Mouse (Mus musculus): ENCODE data around the gene Fam196b. TPM values are rescaled to one million over a fixed set of nuclear protein-coding genes. Genes with fewer than 3 reads are reported as not detected.

Fam196b gene
- polyA plus RNA-seq, 1 experiment from 2014 or later, result 1.3 TPM

GRCm38 (mm10) chr11:34389261-34390116 is 74.9 kb downstream of the Fam196b start:
- Histone ChIP-seq H3K36me3 (no peaks in the 10 kb centered on the region), H3K9me3 (no peaks in the 10 kb centered on the region), H3K4me3 (no peak overlapping the region), H3K27ac (no peak overlapping the region), H3K27me3 (ENCODE audit: insufficient read depth, poor library complexity, severe bottlenecking) (no peaks in the 10 kb centered on the region), H3K4me1 (replicated peaks) (no peaks in the 10 kb centered on the region; the same call in 1 of the 2 replicates)
- no peak for DNase-seq (ENCODE audit: low spot score)
- 86% methylated on average over 6 of the region's 6 CpGs for WGBS

- H3K4me1 ChIP-seq (replicated peaks), result no peaks in the 10 kb centered on the region; the same call in 1 of the 2 replicates
- WGBS, result 63% methylated on average over 4 of the region's 4 CpGs
- H3K9me3 ChIP-seq, result no peaks in the 10 kb centered on the region
- DNase-seq (ENCODE audit: low spot score), result no peak
- H3K36me3 ChIP-seq, result no peaks in the 10 kb centered on the region
- H3K27ac ChIP-seq, result no peak overlapping the region
- H3K4me3 ChIP-seq, result no peak overlapping the region
- no peaks in the 10 kb centered on the region for H3K27me3 ChIP-seq (ENCODE audit: insufficient read depth, poor library complexity, severe bottlenecking)
Measured at GRCm38 (mm10) chr11:34392105-34392504, 77.5 kb downstream of the Fam196b start.

- H3K27ac ChIP-seq, result no peak overlapping the region
- H3K4me1 ChIP-seq (replicated peaks), result no peaks in the 10 kb centered on the region
- H3K27me3 ChIP-seq (ENCODE audit: insufficient read depth, poor library complexity, severe bottlenecking), result no peaks in the 10 kb centered on the region
- DNase-seq (ENCODE audit: low spot score), result no peak
- H3K4me3 ChIP-seq, result no peak overlapping the region
- H3K36me3 ChIP-seq, result no peaks in the 10 kb centered on the region
- 90% methylated on average over 3 of the region's 3 CpGs for WGBS
- no peaks in the 10 kb centered on the region for H3K9me3 ChIP-seq
Measured at GRCm38 (mm10) chr11:34395802-34396201, 81.2 kb downstream of the Fam196b start.

- Histone ChIP-seq H3K36me3 (no peaks in the 10 kb centered on the region), H3K4me1 (replicated peaks) (no peaks in the 10 kb centered on the region), H3K27me3 (ENCODE audit: insufficient read depth, poor library complexity, severe bottlenecking) (no peaks in the 10 kb centered on the region), H3K9me3 (no peaks in the 10 kb centered on the region), H3K27ac (no peak overlapping the region), H3K4me3 (no peak overlapping the region)
- no peak for DNase-seq (ENCODE audit: low spot score)
- WGBS, result 93% methylated on average over 5 of the region's 5 CpGs
Measured at GRCm38 (mm10) chr11:34397661-34398060, 83.0 kb downstream of the Fam196b start.

GRCm38 (mm10) chr11:34398555-34398954 is 83.9 kb downstream of the Fam196b start:
- no peak for DNase-seq (ENCODE audit: low spot score)
- H3K9me3 ChIP-seq, result no peaks in the 10 kb centered on the region
- no peak overlapping the region for H3K27ac ChIP-seq
- H3K4me1 ChIP-seq (replicated peaks), result no peaks in the 10 kb centered on the region
- H3K36me3 ChIP-seq, result no peaks in the 10 kb centered on the region
- WGBS, result 87% methylated on average over 2 of the region's 2 CpGs
- H3K27me3 ChIP-seq (ENCODE audit: insufficient read depth, poor library complexity, severe bottlenecking), result no peaks in the 10 kb centered on the region
- H3K4me3 ChIP-seq, result no peak overlapping the region

- Histone ChIP-seq H3K4me3 (no peak overlapping the region), H3K27ac (no peak overlapping the region), H3K9me3 (no peaks in the 10 kb centered on the region), H3K27me3 (ENCODE audit: insufficient read depth, poor library complexity, severe bottlenecking) (no peaks in the 10 kb centered on the region), H3K36me3 (no peaks in the 10 kb centered on the region), H3K4me1 (replicated peaks) (0 out of 2 replicates have a peak, but pooled peaks cover 3% of the 10 kb centered on the region)
- 90% methylated on average over 8 of the region's 8 CpGs for WGBS
- no peak for DNase-seq (ENCODE audit: low spot score)
Measured at GRCm38 (mm10) chr11:34401343-34401742, 86.7 kb downstream of the Fam196b start.

GRCm38 (mm10) chr11:34405311-34405710 is 90.7 kb downstream of the Fam196b start:
- no peak overlapping the region for H3K27ac ChIP-seq
- H3K4me3 ChIP-seq, result no peak overlapping the region
- H3K27me3 ChIP-seq (ENCODE audit: insufficient read depth, poor library complexity, severe bottlenecking), result peaks cover 4% of the 10 kb centered on the region; the same call in 1 of the 2 replicates
- no peak for DNase-seq (ENCODE audit: low spot score)
- H3K4me1 ChIP-seq (replicated peaks), result 0 out of 2 replicates have a peak, but pooled peaks cover 7% of the 10 kb centered on the region
- 85% methylated on average over 1 of the region's 1 CpGs for WGBS
- H3K9me3 ChIP-seq, result no peaks in the 10 kb centered on the region
- no peaks in the 10 kb centered on the region for H3K36me3 ChIP-seq

GRCm38 (mm10) chr11:34406309-34406708 is 91.7 kb downstream of the Fam196b start:
- H3K27ac ChIP-seq, result no peak overlapping the region
- peak; percentile 13 for DNase-seq (ENCODE audit: low spot score)
- 67% methylated on average over 8 of the region's 8 CpGs for WGBS
- peaks cover 4% of the 10 kb centered on the region; the same call in 1 of the 2 replicates for H3K27me3 ChIP-seq (ENCODE audit: insufficient read depth, poor library complexity, severe bottlenecking)
- no peak overlapping the region for H3K4me3 ChIP-seq
- peaks cover 11% of the 10 kb centered on the region for H3K4me1 ChIP-seq (replicated peaks)
- no peaks in the 10 kb centered on the region for H3K9me3 ChIP-seq
- H3K36me3 ChIP-seq, result no peaks in the 10 kb centered on the region

GRCm38 (mm10) chr11:34406850-34407249 is 92.2 kb downstream of the Fam196b start:
- Histone ChIP-seq H3K9me3 (no peaks in the 10 kb centered on the region), H3K4me3 (no peak overlapping the region), H3K27ac (no peak overlapping the region), H3K4me1 (replicated peaks) (peaks cover 16% of the 10 kb centered on the region), H3K27me3 (ENCODE audit: insufficient read depth, poor library complexity, severe bottlenecking) (peaks cover 4% of the 10 kb centered on the region; the same call in 1 of the 2 replicates), H3K36me3 (no peaks in the 10 kb centered on the region)
- DNase-seq (ENCODE audit: low spot score), result no peak
- 66% methylated on average over 5 of the region's 5 CpGs for WGBS

- H3K9me3 ChIP-seq, result no peaks in the 10 kb centered on the region
- no peak overlapping the region for H3K4me3 ChIP-seq
- DNase-seq (ENCODE audit: low spot score), result no peak
- no peak overlapping the region for H3K27ac ChIP-seq
- no peaks in the 10 kb centered on the region for H3K27me3 ChIP-seq (ENCODE audit: insufficient read depth, poor library complexity, severe bottlenecking)
- H3K36me3 ChIP-seq, result no peaks in the 10 kb centered on the region
- peaks cover 20% of the 10 kb centered on the region for H3K4me1 ChIP-seq (replicated peaks)
- 49% methylated on average over 9 of the region's 9 CpGs for WGBS
Measured at GRCm38 (mm10) chr11:34415884-34416618, 101.4 kb downstream of the Fam196b start.

GRCm38 (mm10) chr11:34416619-34416979 is 102.0 kb downstream of the Fam196b start:
- Histone ChIP-seq H3K9me3 (no peaks in the 10 kb centered on the region), H3K36me3 (no peaks in the 10 kb centered on the region), H3K27ac (no peak overlapping the region), H3K4me3 (no peak overlapping the region), H3K4me1 (replicated peaks) (peaks cover 14% of the 10 kb centered on the region), H3K27me3 (ENCODE audit: insufficient read depth, poor library complexity, severe bottlenecking) (no peaks in the 10 kb centered on the region)
- DNase-seq (ENCODE audit: low spot score), result no peak
- WGBS, result 81% methylated on average over 3 of the region's 3 CpGs

- 79% methylated on average over 6 of the region's 6 CpGs for WGBS
- H3K36me3 ChIP-seq, result no peaks in the 10 kb centered on the region
- no peak overlapping the region for H3K4me3 ChIP-seq
- DNase-seq (ENCODE audit: low spot score), result no peak
- H3K27ac ChIP-seq, result no peak overlapping the region
- H3K27me3 ChIP-seq (ENCODE audit: insufficient read depth, poor library complexity, severe bottlenecking), result no peaks in the 10 kb centered on the region
- no peaks in the 10 kb centered on the region for H3K9me3 ChIP-seq
- peaks cover 6% of the 10 kb centered on the region for H3K4me1 ChIP-seq (replicated peaks)
Measured at GRCm38 (mm10) chr11:34421061-34421460, 106.4 kb downstream of the Fam196b start.

GRCm38 (mm10) chr11:34424546-34424945 is 109.9 kb downstream of the Fam196b start:
- H3K27me3 ChIP-seq (ENCODE audit: insufficient read depth, poor library complexity, severe bottlenecking), result no peaks in the 10 kb centered on the region
- no peaks in the 10 kb centered on the region for H3K9me3 ChIP-seq
- WGBS, result 89% methylated on average over 1 of the region's 1 CpGs
- H3K4me1 ChIP-seq (replicated peaks), result no peaks in the 10 kb centered on the region
- H3K36me3 ChIP-seq, result no peaks in the 10 kb centered on the region
- H3K27ac ChIP-seq, result no peak overlapping the region
- DNase-seq (ENCODE audit: low spot score), result no peak
- no peak overlapping the region for H3K4me3 ChIP-seq

All from hindbrain, embryonic 10.5 days (tissue).